10 mouse cellular contexts compared by ENCODE assay signal in genomic region chr17:47952368-47953081, GRCm38 (mm10). TPM values are rescaled to one million over a fixed set of nuclear protein-coding genes. Genes with fewer than 3 reads are reported as not detected.
A peak's percentile ranks its signal among the peaks of the same experiment; 100 is the strongest.
DNase-seq lines count a peak whose midpoint lies in the region; ATAC-seq and TF ChIP-seq lines count a peak whose summit lies in the region.
"Had no signal": no experiment of that assay in that cellular context is flagged by ENCODE, and none has a peak within 500 bp of the region (broad histone marks: within the 10 kb centered on the region; RNA-seq: fewer than 3 reads in every experiment).

No protein-coding gene starts in this region.

- no peaks in the 10 kb centered on the region for H3K36me3 ChIP-seq in neural tube, embryonic 12.5 days
- no peaks in the 10 kb centered on the region for H3K36me3 ChIP-seq in forebrain, embryonic 13.5 days (ENCODE audit: poor library complexity, severe bottlenecking)
- no peaks in the 10 kb centered on the region for H3K36me3 ChIP-seq in kidney, adult 2 months (ENCODE audit: control insufficient read depth, insufficient read depth, low read length)
- no peaks in the 10 kb centered on the region for H3K36me3 ChIP-seq in stomach, embryonic 15.5 days
- no peaks in the 10 kb centered on the region for H3K36me3 ChIP-seq in liver, embryonic 12.5 days

- 0 out of 2 replicates have a peak, but pooled peaks cover 2% of the 10 kb centered on the region for H3K27me3 ChIP-seq in neural tube, embryonic 12.5 days (replicated peaks)
- peaks cover 36% of the 10 kb centered on the region for H3K27me3 ChIP-seq in forebrain, embryonic 13.5 days
- H3K27me3 ChIP-seq in kidney, adult 2 months (replicated peaks; ENCODE audit: control insufficient read depth, insufficient read depth, low read length), result no peaks in the 10 kb centered on the region
- no peaks in the 10 kb centered on the region for H3K27me3 ChIP-seq in stomach, embryonic 15.5 days (replicated peaks)
- H3K27me3 ChIP-seq in liver, embryonic 12.5 days (replicated peaks), result peaks cover 55% of the 10 kb centered on the region

- no peak overlapping the region for H3K4me2 ChIP-seq in neural tube, embryonic 12.5 days (replicated peaks)
- peak overlapping the region; percentile 34 for H3K4me2 ChIP-seq in forebrain, embryonic 13.5 days
- no peak overlapping the region for H3K4me2 ChIP-seq in stomach, embryonic 15.5 days
- H3K4me2 ChIP-seq in liver, embryonic 12.5 days, result no peak overlapping the region

- H3K9me3 ChIP-seq in neural tube, embryonic 12.5 days, result no peaks in the 10 kb centered on the region
- H3K9me3 ChIP-seq in forebrain, embryonic 13.5 days (replicated peaks), result no peaks in the 10 kb centered on the region
- no peaks in the 10 kb centered on the region for H3K9me3 ChIP-seq in stomach, embryonic 15.5 days
- no peaks in the 10 kb centered on the region for H3K9me3 ChIP-seq in liver, embryonic 12.5 days (replicated peaks)

- no peak for TF ChIP-seq POLR2A in kidney, adult 2 months (IDR thresholded peaks at IDR 0.05; ENCODE audit: low read depth, low read length)

- WGBS in neural tube, embryonic 12.5 days, result 31% methylated on average over 12 of the region's 12 CpGs
- WGBS in forebrain, embryonic 13.5 days, result 18% methylated on average over 12 of the region's 12 CpGs
- WGBS in kidney, adult 2 months, result 29% methylated on average over 12 of the region's 12 CpGs
- WGBS in stomach, embryonic 15.5 days, result 24% methylated on average over 12 of the region's 12 CpGs
- 24% methylated on average over 12 of the region's 12 CpGs for WGBS in liver, embryonic 12.5 days (ENCODE audit: insufficient replicate concordance)

- no peak for DNase-seq in neural tube, embryonic 10.5 days (ENCODE audit: extremely low spot score, low spot score)
- DNase-seq in kidney, adult 2 months, result peak; percentile 33
- no peak for DNase-seq in gastrocnemius, adult 18-20 months (ENCODE audit: low spot score)
- DNase-seq: thymus, postnatal 25 days had no signal

- no peak overlapping the region for H3K9ac ChIP-seq in neural tube, embryonic 12.5 days
- H3K9ac ChIP-seq in forebrain, embryonic 13.5 days, result no peak overlapping the region
- no peak overlapping the region for H3K9ac ChIP-seq in stomach, embryonic 15.5 days
- no peak overlapping the region for H3K9ac ChIP-seq in liver, embryonic 12.5 days

- 0 out of 2 replicates have a peak, but pooled peaks have one; percentile 11 for ATAC-seq in neural tube, embryonic 12.5 days (ENCODE audit: low FRiP score, low read depth)
- ATAC-seq in forebrain, embryonic 13.5 days, result peak; percentile 77
- no peak for ATAC-seq in stomach, embryonic 15.5 days (ENCODE audit: insufficient read depth, low FRiP score, low read depth)
- ATAC-seq in liver, embryonic 12.5 days, result no peak
- ATAC-seq: Patski had no signal

- H3K4me1 ChIP-seq in neural tube, embryonic 12.5 days, result peaks cover 24% of the 10 kb centered on the region; the same call in 1 of the 2 replicates
- peaks cover 27% of the 10 kb centered on the region for H3K4me1 ChIP-seq in forebrain, embryonic 13.5 days
- H3K4me1 ChIP-seq in kidney, adult 2 months (ENCODE audit: control insufficient read depth, insufficient read depth, low read length), result no peaks in the 10 kb centered on the region
- H3K4me1 ChIP-seq in stomach, embryonic 15.5 days, result peaks cover 31% of the 10 kb centered on the region
- peaks cover 4% of the 10 kb centered on the region for H3K4me1 ChIP-seq in liver, embryonic 12.5 days

- no peak overlapping the region for H3K27ac ChIP-seq in neural tube, embryonic 12.5 days
- H3K27ac ChIP-seq in forebrain, embryonic 13.5 days, result peak overlapping the region; percentile 76
- H3K27ac ChIP-seq in kidney, adult 2 months (ENCODE audit: insufficient read depth, low read depth, low read length), result no peak overlapping the region
- peak overlapping the region; percentile 28; the same call in 1 of the 2 replicates for H3K27ac ChIP-seq in stomach, embryonic 15.5 days
- no peak overlapping the region for H3K27ac ChIP-seq in liver, embryonic 12.5 days
- H3K27ac ChIP-seq: kidney, postnatal 0 days had no signal

- no peak overlapping the region for H3K4me3 ChIP-seq in neural tube, embryonic 12.5 days
- no peak overlapping the region for H3K4me3 ChIP-seq in forebrain, embryonic 13.5 days
- H3K4me3 ChIP-seq in kidney, adult 2 months (ENCODE audit: insufficient read depth, low read depth, low read length), result no peak overlapping the region
- H3K4me3 ChIP-seq in stomach, embryonic 15.5 days (replicated peaks), result no peak overlapping the region
- no peak overlapping the region for H3K4me3 ChIP-seq in liver, embryonic 12.5 days

- no peak for TF ChIP-seq CTCF in kidney, adult 2 months (conservative IDR thresholded peaks at IDR 0.05; ENCODE audit: insufficient read depth, insufficient read length, low read depth, low read length)

RNA-seq across cellular contexts. Expression of gene Foxp4, which starts 28.1 kb away (rescaled TPM):
- 30.4 and 31.8 TPM in 2 replicates for polyA plus RNA-seq in neural tube, embryonic 12.5 days (2016; fragmentation: Nextera tagmentation; extraction: Ambion mirVana)
- polyA plus RNA-seq in forebrain, embryonic 13.5 days (2015; fragmentation: Nextera tagmentation; extraction: Ambion mirVana), result 13.4 and 15.6 TPM in 2 replicates
- 23.5 and 27.4 TPM in 2 replicates for polyA plus RNA-seq in kidney, adult 2 months (2012; rRNA removed)
- polyA plus RNA-seq in stomach, embryonic 15.5 days (2015; fragmentation: Nextera tagmentation; extraction: Ambion mirVana), result 25.0 and 30.9 TPM in 2 replicates
- total RNA-seq in gastrocnemius, adult 18-20 months (2021), result 1 to 10 TPM; 7.5 TPM
- 13.7 and 13.9 TPM in 2 replicates for polyA plus RNA-seq in liver, embryonic 12.5 days (2016; fragmentation: Nextera tagmentation; extraction: Ambion mirVana)

Comparison
In these comparisons a context has a peak if more than half of its experiments do, and no peak if none do; other contexts are left out.
1. ATAC-seq: peak in neural tube, embryonic 12.5 days (single experiment) and forebrain, embryonic 13.5 days (single experiment); none in stomach, embryonic 15.5 days (single experiment) and liver, embryonic 12.5 days (single experiment).
2. H3K27ac ChIP-seq: peak in forebrain, embryonic 13.5 days (single experiment) and stomach, embryonic 15.5 days (single experiment); none in neural tube, embryonic 12.5 days (single experiment), kidney, adult 2 months (single experiment) and liver, embryonic 12.5 days (single experiment).